Mouse (Mus musculus) liver, embryonic 14 days (tissue): Measurements from ENCODE around the gene Senp1. TPM values are rescaled to one million over a fixed set of nuclear protein-coding genes. Genes with fewer than 3 reads are reported as not detected.

Source experiments
- polyA plus RNA-seq: library from polyadenylated mRNA; depleted of rRNA; stranded (reverse); fragments of >200 nt; gene quantifications from 2 replicates; pipeline ENCODE4 v1.2.3, GENCODE M21; 2012; rRNA removed

Senp1 gene
- 10.4 and 11.8 TPM in 2 replicates for polyA plus RNA-seq

GRCm38 (mm10) chr15:98093121-98094011 lies at the start of gene Senp1:
TSS of gene Senp1 (minus strand) at chr15:98093744.

GRCm38 (mm10) chr15:98092372-98093120 lies 998 bp downstream of the Senp1 start, which contains the start of gene Pfkm:
TSS of gene Pfkm (plus strand) at chr15:98092589.

DNA sequence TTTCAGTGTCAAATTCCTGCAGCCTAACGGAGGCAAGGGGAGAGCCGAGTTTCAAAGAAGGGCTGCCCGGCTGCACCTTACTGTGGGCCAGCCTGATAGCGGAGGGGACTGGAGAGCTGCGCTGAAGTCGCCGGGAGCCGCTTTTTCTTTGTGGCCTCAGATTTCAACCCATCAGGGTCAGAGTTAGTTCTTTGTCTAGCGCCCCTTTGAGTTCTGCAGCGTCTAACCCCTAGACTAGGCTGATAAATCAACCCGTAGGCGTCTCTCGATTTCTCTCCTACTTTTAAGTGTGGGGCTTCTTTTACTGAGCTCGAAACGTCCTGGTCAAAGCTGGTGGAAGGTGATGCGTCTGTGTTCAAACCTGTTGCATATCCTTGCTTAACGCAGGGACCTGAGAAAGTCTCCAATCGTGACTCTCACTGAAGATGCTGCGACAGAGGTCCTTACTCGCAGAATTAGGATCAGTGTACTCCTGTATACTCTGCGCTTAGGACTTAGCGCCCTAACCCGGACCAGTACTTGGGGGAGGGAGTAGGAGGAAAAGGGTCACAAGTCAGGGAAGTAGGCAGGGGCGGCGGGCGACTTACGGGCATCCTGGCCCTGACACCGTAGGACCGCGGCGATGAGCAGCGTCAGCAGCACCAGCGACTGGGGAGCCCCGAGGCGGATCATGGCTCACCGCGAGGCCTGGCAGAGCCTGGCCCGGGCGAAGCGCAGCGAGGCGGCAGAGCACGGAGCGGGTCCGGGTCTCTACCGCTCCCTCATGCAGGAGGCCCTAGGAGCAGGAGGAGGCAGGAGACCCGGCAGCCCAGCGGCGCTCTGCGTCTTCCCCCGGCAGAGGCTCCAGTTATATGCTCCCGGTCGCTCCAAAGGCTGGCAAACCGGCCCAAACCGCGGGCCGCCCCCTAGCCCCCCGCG lies 89.5 kb downstream of the Senp1 start, which contains the start of gene Col2a1:
TSS of gene Col2a1 (minus strand) at position 874 of the 918 bp plus-strand sequence.

Other genes starting within 250 kb of the Senp1 start
- 8.0 and 8.1 TPM in 2 replicates for gene Hdac7, start 249.2 kb downstream of the Senp1 start, polyA plus RNA-seq
- 0.11 and 0.16 TPM in 2 replicates for gene Vdr, start 183.1 kb downstream of the Senp1 start, polyA plus RNA-seq
- 9.4 and 10.8 TPM in 2 replicates for gene Tmem106c, start 129.5 kb downstream of the Senp1 start, polyA plus RNA-seq
- 0.08 and 0.26 TPM in 2 replicates for gene Col2a1, start 89.0 kb downstream of the Senp1 start, polyA plus RNA-seq
- gene Pfkm, start 1.2 kb downstream of the Senp1 start, polyA plus RNA-seq = 22.1 and 23.5 TPM in 2 replicates
- gene Asb8, start 71.9 kb upstream of the Senp1 start, polyA plus RNA-seq = 13.8 and 16.2 TPM in 2 replicates
- not detected in 2 replicates for gene Ccdc184, start 73.4 kb upstream of the Senp1 start, polyA plus RNA-seq
- gene Olfr288, start 101.8 kb upstream of the Senp1 start, polyA plus RNA-seq = not detected in 2 replicates
- gene Gm44579, start 127.2 kb upstream of the Senp1 start, polyA plus RNA-seq = not detected in 2 replicates
- not detected in 2 replicates for gene Olfr287, start 127.3 kb upstream of the Senp1 start, polyA plus RNA-seq
- gene Olfr286, start 140.7 kb upstream of the Senp1 start, polyA plus RNA-seq = not detected in 2 replicates
- gene H1fnt, start 163.5 kb upstream of the Senp1 start, polyA plus RNA-seq = not detected in 2 replicates
- 0.09 and 0.12 TPM in 2 replicates for gene Zfp641, start 202.4 kb upstream of the Senp1 start, polyA plus RNA-seq
- gene Olfr285, start 223.6 kb upstream of the Senp1 start, polyA plus RNA-seq = not detected in 2 replicates
- gene Olfr284, start 247.2 kb upstream of the Senp1 start, polyA plus RNA-seq = not detected in 2 replicates